Mouse (Mus musculus) urinary bladder, postnatal 4 days (tissue): Measurements from ENCODE around the gene Rtn2.
A peak's percentile ranks its signal among the peaks of the same experiment; 100 is the strongest.

Experiments used
- DNase-seq, 2 experiments: peaks; one replicate each; pipeline ENCODE4 v3.0.0; 2021 to 2022; ENCODE audit warnings: low spot score in 2 of 2

Gene Rtn2

GRCm38 (mm10) chr7:19344237-19344847 is 61.9 kb downstream of the Rtn2 start, which contains the start of gene Ercc1:
Gene Ercc1 (plus strand): TSS chr7:19344778.
- DNase-seq: no peak

GRCm38 (mm10) chr7:19344938-19345471 is 62.6 kb downstream of the Rtn2 start:
- DNase-seq: peak; percentile 92 to 93
